Mouse (Mus musculus): Measurements from ENCODE around the gene Slc4a3. TPM values are rescaled to one million over a fixed set of nuclear protein-coding genes. Genes with fewer than 3 reads are reported as not detected.
A peak's percentile ranks its signal among the peaks of the same experiment; 100 is the strongest.

Gene Slc4a3
- polyA plus RNA-seq, 1 experiment from 2014 or later, result 15.7 TPM

DNA sequence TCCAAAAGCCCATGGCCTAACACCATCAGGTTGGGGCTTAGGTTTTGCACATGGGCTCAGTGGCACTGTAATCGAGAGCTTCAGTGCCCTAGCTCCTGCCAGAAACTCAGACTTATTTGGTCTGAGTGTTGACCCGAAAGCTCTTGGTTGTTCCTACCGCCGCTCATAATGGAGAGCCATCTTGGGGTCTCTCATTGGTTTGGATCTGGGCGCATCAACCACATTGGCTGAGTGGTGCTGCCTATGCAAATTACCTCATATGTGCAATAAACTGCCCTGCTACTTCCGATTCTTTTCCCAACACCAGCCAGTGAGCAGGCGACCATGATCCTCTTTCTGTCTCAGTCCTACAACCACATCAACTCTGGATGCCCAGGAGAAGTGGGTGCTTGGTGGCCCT is 47.9 kb downstream of the Slc4a3 start:
- Histone ChIP-seq H3K4me2 (ENCODE audit: low read depth, low read length, severe bottlenecking) (no peak overlapping the region), H3K9ac (ENCODE audit: low read length) (no peak overlapping the region), H3K4me3 (ENCODE audit: low read depth, low read length) (no peak overlapping the region), H3K27ac (ENCODE audit: low read depth, low read length) (no peak overlapping the region), H3K27me3 (ENCODE audit: control insufficient read depth, insufficient read depth, low read length) (no peaks in the 10 kb centered on the region), H3K36me3 (ENCODE audit: control insufficient read depth, insufficient read depth, low read length) (no peaks in the 10 kb centered on the region), H3K9me3 (ENCODE audit: control insufficient read depth, low read length) (no peaks in the 10 kb centered on the region), H3K4me1 (replicated peaks; ENCODE audit: control insufficient read depth, insufficient read depth, low read length) (no peaks in the 10 kb centered on the region; the same call in 1 of the 2 replicates)
- no peak for DNase-seq (ENCODE audit: low spot score)
- 93% methylated on average over 7 of the region's 7 CpGs for WGBS
- ATAC-seq (replicated peaks; ENCODE audit: low FRiP score), result no peak

DNA sequence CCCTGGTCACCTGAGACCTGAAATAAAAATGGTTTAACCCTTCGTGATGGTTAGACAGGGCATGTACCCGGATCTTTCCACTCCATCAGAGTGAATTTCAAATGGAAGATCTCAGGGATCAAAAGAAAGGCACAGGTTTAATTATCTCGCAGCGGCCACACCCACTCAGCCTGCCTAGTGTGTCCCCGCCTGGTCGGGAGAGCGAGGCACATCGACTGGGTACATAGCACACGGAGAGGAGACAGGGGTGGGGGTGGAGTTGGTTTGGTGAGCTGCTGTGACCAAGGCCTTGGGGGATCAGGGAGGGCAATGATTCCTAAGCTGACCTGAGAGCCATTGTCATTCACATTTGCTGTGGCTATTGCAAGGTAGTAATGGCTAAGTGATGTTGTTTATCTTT is 48.8 kb downstream of the Slc4a3 start:
- no peak overlapping the region for H3K4me3 ChIP-seq (ENCODE audit: low read depth, low read length)
- WGBS, result 52% methylated on average over 9 of the region's 9 CpGs
- no peak overlapping the region for H3K9ac ChIP-seq (ENCODE audit: low read length)
- no peak overlapping the region for H3K4me2 ChIP-seq (ENCODE audit: low read depth, low read length, severe bottlenecking)
- H3K9me3 ChIP-seq (ENCODE audit: control insufficient read depth, low read length), result no peaks in the 10 kb centered on the region
- no peak overlapping the region for H3K27ac ChIP-seq (ENCODE audit: low read depth, low read length)
- no peaks in the 10 kb centered on the region for H3K27me3 ChIP-seq (ENCODE audit: control insufficient read depth, insufficient read depth, low read length)
- no peaks in the 10 kb centered on the region for H3K36me3 ChIP-seq (ENCODE audit: control insufficient read depth, insufficient read depth, low read length)
- no peaks in the 10 kb centered on the region for H3K4me1 ChIP-seq (replicated peaks; ENCODE audit: control insufficient read depth, insufficient read depth, low read length)
- ATAC-seq (replicated peaks; ENCODE audit: low FRiP score) (no peak), DNase-seq (ENCODE audit: low spot score) (no peak)

DNA sequence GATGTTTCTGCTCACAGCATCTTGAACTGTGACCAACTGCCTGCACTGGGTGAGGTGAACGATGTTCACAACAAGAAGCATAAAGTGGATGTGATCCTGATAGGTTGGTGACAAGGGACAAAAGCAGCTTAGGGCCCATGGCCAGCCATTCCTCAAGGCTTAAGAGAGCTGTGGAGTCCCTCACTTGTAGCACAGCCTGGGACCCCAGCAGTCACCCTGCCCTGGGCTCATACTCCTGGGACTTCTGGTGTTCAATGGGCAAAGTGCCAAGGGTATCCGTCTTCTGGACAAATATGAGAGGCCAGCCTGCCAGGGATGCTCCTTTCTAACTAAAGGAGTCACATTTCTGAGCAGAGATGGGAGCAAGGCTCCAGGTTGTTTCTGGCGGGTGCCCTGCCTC is 49.9 kb downstream of the Slc4a3 start:
- H3K9me3 ChIP-seq (ENCODE audit: control insufficient read depth, low read length), result no peaks in the 10 kb centered on the region
- no peak overlapping the region for H3K4me3 ChIP-seq (ENCODE audit: low read depth, low read length)
- no peak overlapping the region for H3K4me2 ChIP-seq (ENCODE audit: low read depth, low read length, severe bottlenecking)
- no peaks in the 10 kb centered on the region for H3K4me1 ChIP-seq (replicated peaks; ENCODE audit: control insufficient read depth, insufficient read depth, low read length)
- no peak overlapping the region for H3K9ac ChIP-seq (ENCODE audit: low read length)
- H3K36me3 ChIP-seq (ENCODE audit: control insufficient read depth, insufficient read depth, low read length), result no peaks in the 10 kb centered on the region
- DNase-seq (ENCODE audit: low spot score) (no peak), ATAC-seq (replicated peaks; ENCODE audit: low FRiP score) (no peak)
- H3K27ac ChIP-seq (ENCODE audit: low read depth, low read length), result no peak overlapping the region
- 83% methylated on average over 3 of the region's 3 CpGs for WGBS
- H3K27me3 ChIP-seq (ENCODE audit: control insufficient read depth, insufficient read depth, low read length), result no peaks in the 10 kb centered on the region

DNA sequence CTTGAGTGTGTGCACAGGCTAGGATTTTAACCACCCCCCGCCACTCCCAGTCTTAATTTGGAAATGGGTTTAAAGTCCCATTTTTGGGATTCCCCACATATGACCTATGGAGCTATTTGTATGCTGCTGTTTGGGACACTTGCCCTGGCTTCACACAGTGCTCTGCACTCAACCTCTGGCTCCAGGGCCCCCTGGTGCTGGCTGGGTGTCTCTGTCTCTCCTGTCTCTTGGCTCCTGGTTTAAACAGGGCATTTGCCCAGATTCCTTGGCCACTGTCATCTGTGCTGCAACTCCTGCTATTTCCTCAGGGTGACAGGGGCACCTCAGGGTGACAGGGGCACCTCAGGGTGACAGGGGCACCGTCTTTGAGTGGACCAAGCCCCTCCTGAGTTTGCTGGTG is 50.8 kb downstream of the Slc4a3 start:
- Histone ChIP-seq H3K27ac (ENCODE audit: low read depth, low read length) (no peak overlapping the region), H3K36me3 (ENCODE audit: control insufficient read depth, insufficient read depth, low read length) (no peaks in the 10 kb centered on the region), H3K27me3 (ENCODE audit: control insufficient read depth, insufficient read depth, low read length) (no peaks in the 10 kb centered on the region), H3K9ac (ENCODE audit: low read length) (no peak overlapping the region), H3K4me3 (ENCODE audit: low read depth, low read length) (no peak overlapping the region), H3K4me1 (replicated peaks; ENCODE audit: control insufficient read depth, insufficient read depth, low read length) (no peaks in the 10 kb centered on the region), H3K4me2 (ENCODE audit: low read depth, low read length, severe bottlenecking) (no peak overlapping the region), H3K9me3 (ENCODE audit: control insufficient read depth, low read length) (no peaks in the 10 kb centered on the region)
- no peak for DNase-seq (ENCODE audit: low spot score)
- 87% methylated on average over 2 of the region's 2 CpGs for WGBS
- ATAC-seq (replicated peaks; ENCODE audit: low FRiP score), result no peak

DNA sequence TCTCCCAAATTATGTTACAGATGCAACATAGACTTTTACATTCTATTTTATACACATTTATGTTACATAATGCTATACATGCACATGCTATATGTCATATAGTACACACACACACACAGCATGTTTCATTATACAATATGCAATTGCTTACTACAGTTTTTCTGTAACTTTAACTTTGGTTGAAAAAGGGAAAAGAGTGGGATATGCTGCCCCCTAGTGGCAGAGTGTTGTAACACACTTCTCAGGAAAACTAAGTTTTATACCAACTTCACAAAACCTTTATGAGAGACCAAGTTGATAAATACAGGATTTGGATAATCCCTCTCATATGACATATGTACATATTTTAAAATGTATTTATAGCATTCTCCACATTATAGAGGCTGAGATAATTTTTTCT is 51.6 kb downstream of the Slc4a3 start:
- Histone ChIP-seq H3K4me1 (replicated peaks; ENCODE audit: control insufficient read depth, insufficient read depth, low read length) (no peaks in the 10 kb centered on the region), H3K9ac (ENCODE audit: low read length) (no peak overlapping the region), H3K9me3 (ENCODE audit: control insufficient read depth, low read length) (no peaks in the 10 kb centered on the region), H3K4me2 (ENCODE audit: low read depth, low read length, severe bottlenecking) (no peak overlapping the region), H3K27ac (ENCODE audit: low read depth, low read length) (no peak overlapping the region), H3K36me3 (ENCODE audit: control insufficient read depth, insufficient read depth, low read length) (no peaks in the 10 kb centered on the region), H3K27me3 (ENCODE audit: control insufficient read depth, insufficient read depth, low read length) (no peaks in the 10 kb centered on the region), H3K4me3 (ENCODE audit: low read depth, low read length) (no peak overlapping the region)
- no peak for ATAC-seq (replicated peaks; ENCODE audit: low FRiP score)
- no peak for DNase-seq (ENCODE audit: low spot score)

DNA sequence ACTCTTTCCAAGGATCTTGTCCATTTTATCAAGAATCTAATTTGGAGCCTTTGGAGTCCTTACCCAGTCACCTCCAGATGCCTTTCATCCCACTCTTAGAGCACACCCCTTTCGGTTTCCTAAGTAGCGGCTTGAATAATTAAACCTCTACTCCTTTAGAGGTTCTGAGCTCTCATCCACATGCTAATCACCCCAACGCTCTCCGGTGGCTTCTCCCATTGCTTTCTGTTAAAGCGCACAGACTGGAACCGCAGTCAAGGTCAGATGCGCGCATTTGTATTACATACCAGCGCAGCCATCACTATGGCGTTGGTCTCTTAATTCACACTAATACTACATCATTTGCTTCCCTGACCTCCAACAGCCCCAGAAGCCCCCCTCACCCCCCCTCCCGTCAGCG is 55.7 kb downstream of the Slc4a3 start:
- Histone ChIP-seq H3K4me3 (ENCODE audit: low read depth, low read length) (no peak overlapping the region), H3K9me3 (ENCODE audit: control insufficient read depth, low read length) (no peaks in the 10 kb centered on the region), H3K4me1 (replicated peaks; ENCODE audit: control insufficient read depth, insufficient read depth, low read length) (no peaks in the 10 kb centered on the region), H3K36me3 (ENCODE audit: control insufficient read depth, insufficient read depth, low read length) (no peaks in the 10 kb centered on the region), H3K9ac (ENCODE audit: low read length) (no peak overlapping the region), H3K27me3 (ENCODE audit: control insufficient read depth, insufficient read depth, low read length) (no peaks in the 10 kb centered on the region), H3K4me2 (ENCODE audit: low read depth, low read length, severe bottlenecking) (0 out of 2 replicates have a peak overlapping the region, but pooled peaks have one; percentile 11), H3K27ac (ENCODE audit: low read depth, low read length) (no peak overlapping the region)
- ATAC-seq (replicated peaks; ENCODE audit: low FRiP score) (no peak), DNase-seq (ENCODE audit: low spot score) (no peak)
- 5% methylated on average over 12 of the region's 12 CpGs for WGBS

DNA sequence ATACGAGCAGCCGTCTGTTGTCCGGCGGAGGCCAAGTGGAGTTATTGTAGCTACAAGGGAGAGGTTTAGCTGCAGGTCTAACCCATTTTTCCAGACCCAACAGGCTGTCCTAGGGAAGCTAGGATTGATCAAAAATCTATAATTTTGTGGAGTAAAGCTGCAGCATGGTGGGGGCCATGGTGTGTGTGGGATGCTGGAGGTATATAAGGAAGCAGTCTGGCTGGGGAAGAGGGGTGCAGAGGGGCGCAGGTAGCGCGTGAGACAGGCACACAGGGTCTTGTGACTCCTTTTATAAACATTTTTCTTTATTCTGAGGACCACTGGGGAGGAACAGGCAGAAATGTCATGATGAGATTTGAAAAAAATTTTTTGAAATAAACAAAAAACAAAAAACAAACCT is 57.5 kb downstream of the Slc4a3 start:
- Histone ChIP-seq H3K9ac (ENCODE audit: low read length) (no peak overlapping the region), H3K4me3 (ENCODE audit: low read depth, low read length) (no peak overlapping the region), H3K27ac (ENCODE audit: low read depth, low read length) (no peak overlapping the region), H3K27me3 (ENCODE audit: control insufficient read depth, insufficient read depth, low read length) (no peaks in the 10 kb centered on the region), H3K36me3 (ENCODE audit: control insufficient read depth, insufficient read depth, low read length) (no peaks in the 10 kb centered on the region), H3K9me3 (ENCODE audit: control insufficient read depth, low read length) (no peaks in the 10 kb centered on the region), H3K4me1 (replicated peaks; ENCODE audit: control insufficient read depth, insufficient read depth, low read length) (no peaks in the 10 kb centered on the region), H3K4me2 (ENCODE audit: low read depth, low read length, severe bottlenecking) (no peak overlapping the region)
- ATAC-seq (replicated peaks; ENCODE audit: low FRiP score) (no peak), DNase-seq (ENCODE audit: low spot score) (no peak)
- WGBS, result 88% methylated on average over 7 of the region's 7 CpGs

DNA sequence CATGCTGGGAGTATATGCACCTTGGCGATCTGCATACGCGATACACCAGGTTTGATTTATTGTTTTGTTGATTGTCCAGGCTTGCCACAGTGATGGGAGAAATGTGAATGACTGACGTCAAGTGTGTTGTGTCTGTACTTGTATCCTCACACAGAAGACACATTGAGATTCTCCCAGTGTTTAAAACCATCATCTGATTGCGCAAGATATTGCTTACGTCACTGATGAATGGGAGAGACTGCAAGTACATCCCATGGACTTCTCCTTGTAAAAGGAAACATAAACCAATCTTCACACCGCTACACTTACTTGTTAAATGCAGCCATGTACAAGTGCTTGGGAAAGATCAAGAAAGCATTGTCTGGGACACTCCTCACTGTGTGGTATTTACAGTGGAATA is 62.2 kb downstream of the Slc4a3 start:
- Histone ChIP-seq H3K27me3 (ENCODE audit: control insufficient read depth, insufficient read depth, low read length) (no peaks in the 10 kb centered on the region), H3K4me2 (ENCODE audit: low read depth, low read length, severe bottlenecking) (no peak overlapping the region), H3K9me3 (ENCODE audit: control insufficient read depth, low read length) (no peaks in the 10 kb centered on the region), H3K9ac (ENCODE audit: low read length) (no peak overlapping the region), H3K36me3 (ENCODE audit: control insufficient read depth, insufficient read depth, low read length) (no peaks in the 10 kb centered on the region), H3K4me1 (replicated peaks; ENCODE audit: control insufficient read depth, insufficient read depth, low read length) (peaks cover 8% of the 10 kb centered on the region), H3K27ac (ENCODE audit: low read depth, low read length) (no peak overlapping the region), H3K4me3 (ENCODE audit: low read depth, low read length) (no peak overlapping the region)
- 94% methylated on average over 7 of the region's 7 CpGs for WGBS
- ATAC-seq (replicated peaks; ENCODE audit: low FRiP score), result no peak
- DNase-seq (ENCODE audit: low spot score), result no peak

DNA sequence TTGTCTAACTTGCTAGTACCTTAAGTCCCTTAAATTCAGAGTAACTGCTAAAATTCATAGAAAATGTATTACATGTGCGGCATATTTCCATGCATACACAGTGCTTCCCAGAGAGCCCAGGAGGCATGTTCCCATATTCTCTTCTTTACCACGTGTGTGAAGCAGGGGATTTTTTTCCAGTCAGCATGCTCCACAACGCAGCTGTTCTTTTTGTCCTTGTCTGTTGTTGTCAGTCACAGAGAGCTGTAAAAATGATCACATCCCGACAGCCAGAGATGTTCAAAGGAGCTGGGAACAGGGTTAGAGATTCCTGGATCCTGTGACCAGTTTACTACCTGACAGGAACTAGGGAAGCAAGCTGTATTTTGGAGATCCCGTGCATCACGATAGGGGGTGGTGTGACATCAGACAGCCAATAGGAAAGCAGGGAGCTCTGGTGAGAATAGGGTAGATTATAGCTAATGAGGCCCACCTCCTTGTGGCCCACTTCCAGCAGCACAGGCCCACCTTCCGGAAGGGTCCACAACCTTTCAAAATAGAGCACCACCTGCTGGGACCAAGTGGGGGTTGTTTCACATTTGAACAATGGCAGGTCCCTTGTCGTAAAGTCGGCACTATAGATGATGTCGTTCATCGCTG is 62.7 kb downstream of the Slc4a3 start:
- no peak for ATAC-seq (replicated peaks; ENCODE audit: low FRiP score)
- H3K27ac ChIP-seq (ENCODE audit: low read depth, low read length), result no peak overlapping the region

More for the DNA sequence above, 62.7 kb downstream of the Slc4a3 start:
- H3K4me1 ChIP-seq (replicated peaks; ENCODE audit: control insufficient read depth, insufficient read depth, low read length), result peaks cover 8% of the 10 kb centered on the region
- no peaks in the 10 kb centered on the region for H3K27me3 ChIP-seq (ENCODE audit: control insufficient read depth, insufficient read depth, low read length)
- no peak for DNase-seq (ENCODE audit: low spot score)
- WGBS, result 70% methylated on average over 11 of the region's 11 CpGs
- H3K9me3 ChIP-seq (ENCODE audit: control insufficient read depth, low read length), result no peaks in the 10 kb centered on the region
- H3K4me2 ChIP-seq (ENCODE audit: low read depth, low read length, severe bottlenecking), result no peak overlapping the region
- no peak overlapping the region for H3K4me3 ChIP-seq (ENCODE audit: low read depth, low read length)
- no peak overlapping the region for H3K9ac ChIP-seq (ENCODE audit: low read length)
- no peaks in the 10 kb centered on the region for H3K36me3 ChIP-seq (ENCODE audit: control insufficient read depth, insufficient read depth, low read length)

All from forebrain, embryonic 11.5 days (tissue).